Mouse (Mus musculus) ES-E14 (cell line): ENCODE data around the gene Tbc1d8. TPM values are rescaled to one million over a fixed set of nuclear protein-coding genes. Genes with fewer than 3 reads are reported as not detected.

Source experiments
- DNase-seq: peaks from one replicate; pipeline ENCODE4 v3.0.0-alpha.2; 2013; ENCODE audit warnings: low read depth, low spot score
- H3K27ac ChIP-seq: 2 replicates; pipeline ENCODE4 v1.5.1; 2012; ENCODE audit warnings: low read depth, mild to moderate bottlenecking, low read length, moderate library complexity, mixed read lengths; ENCODE audit not compliant: poor library complexity, insufficient read depth, severe bottlenecking
- H3K36me3 ChIP-seq: 2 replicates; pipeline ENCODE4 v1.6.1; 2012; ENCODE audit warnings: mild to moderate bottlenecking, low read length, moderate library complexity, mixed read lengths; ENCODE audit not compliant: control insufficient read depth, poor library complexity, insufficient read depth, severe bottlenecking
- H3K4me1 ChIP-seq, 2 experiments: fragments of 150-350 bp in 1 of 2; sonication (generic) in 1 of 2; 2 replicates each; pipeline ENCODE4 v1.6.1; 2012; ENCODE audit warnings: low read length in 2 of 2, mild to moderate bottlenecking in 1 of 2, mixed read lengths in 1 of 2; ENCODE audit not compliant: control insufficient read depth in 2 of 2, insufficient read depth in 2 of 2, poor library complexity in 1 of 2
- H3K4me3 ChIP-seq, 2 experiments: fragments of 150-350 bp in 1 of 2; sonication (generic) in 1 of 2; 2 replicates each; pipeline ENCODE4 v1.5.1; 2012; ENCODE audit warnings: low read length in 2 of 2, low read depth in 1 of 2, mild to moderate bottlenecking in 1 of 2, mixed read lengths in 1 of 2; ENCODE audit not compliant: insufficient read depth in 1 of 2, poor library complexity in 1 of 2, severe bottlenecking in 1 of 2
- H3K9ac ChIP-seq: 2 replicates; pipeline ENCODE4 v1.6.1; 2012; ENCODE audit warnings: low read depth, mild to moderate bottlenecking, low read length, mixed read lengths; ENCODE audit not compliant: poor library complexity, insufficient read depth, severe bottlenecking
- H3K9me3 ChIP-seq: fragments of 150-350 bp; sonication (generic); 2 replicates; pipeline ENCODE4 v1.6.1; 2012; ENCODE audit warnings: low read depth, mild to moderate bottlenecking, low read length; ENCODE audit not compliant: control insufficient read depth, insufficient read depth
- CHD2 ChIP-seq: IDR thresholded peaks from 2 replicates; pipeline ENCODE4 v1.6.1; 2014; ENCODE audit warnings: mild to moderate bottlenecking, low read depth, low read length, inconsistent platforms
- HCFC1 ChIP-seq: IDR thresholded peaks from 2 replicates; pipeline ENCODE4 v1.6.1; 2012; ENCODE audit warnings: low read length, inconsistent platforms, borderline replicate concordance; ENCODE audit not compliant: insufficient read depth
- MAFK ChIP-seq: IDR thresholded peaks from 2 replicates; pipeline ENCODE4 v1.6.1; 2014; ENCODE audit warnings: mild to moderate bottlenecking, low read depth, low read length, inconsistent platforms; ENCODE audit not compliant: insufficient read depth
- ZC3H11A ChIP-seq: IDR thresholded peaks from 2 replicates; pipeline ENCODE4 v1.6.1; 2012; ENCODE audit warnings: low read depth, mild to moderate bottlenecking, inconsistent platforms, low read length, borderline replicate concordance
- ZNF384 ChIP-seq: IDR thresholded peaks from 2 replicates; pipeline ENCODE4 v1.6.1; 2012; ENCODE audit warnings: low read depth, low read length, inconsistent platforms
- in situ Hi-C, 2 experiments: fragments of 600-800 bp; cut with MboI; formaldehyde crosslinking; loops; one replicate each; pipeline ENCODE4 v1.15.1; 2025; ENCODE audit warnings: low sequenced_read_pairs in 2 of 2, inconsistent platforms in 1 of 2; ENCODE audit not compliant: unreplicated experiment in 2 of 2
- total RNA-seq: library from RNA; depleted of rRNA; stranded (reverse); fragments of 300-350 nt; gene quantifications from 2 replicates; pipeline ENCODE4 v1.2.3, GENCODE M21; 2012

The Tbc1d8 gene
- total RNA-seq, 1 experiment: 6.1 TPM

- in situ Hi-C loops: loop anchor here in 1 of 2 experiments (25.0 kb wide), 1 partner anchor 324 kb away; no protein-coding TSS in a partner anchor
- DNase-seq: no peak
- no peak overlapping the region for H3K9ac ChIP-seq
- no peaks in the 10 kb centered on the region for H3K4me1 ChIP-seq
- H3K4me3 ChIP-seq: no peak overlapping the region
- no peak for TF ChIP-seq ZNF384
- TF ChIP-seq ZC3H11A: no peak
- no peak for TF ChIP-seq CHD2
- TF ChIP-seq MAFK: no peak
- no peak for TF ChIP-seq HCFC1
- no peaks in the 10 kb centered on the region for H3K36me3 ChIP-seq
- no peak overlapping the region for H3K27ac ChIP-seq
- no peaks in the 10 kb centered on the region for H3K9me3 ChIP-seq
These were observed 141.8 kb downstream of the Tbc1d8 start for GRCm38 (mm10) chr1:39336788-39337187.

- Histone ChIP-seq H3K27ac (no peak overlapping the region), H3K4me3 (no peak overlapping the region), H3K36me3 (no peaks in the 10 kb centered on the region), H3K9ac (no peak overlapping the region), H3K4me1 (no peaks in the 10 kb centered on the region), H3K9me3 (no peaks in the 10 kb centered on the region)
- TF ChIP-seq HCFC1 (no peak), MAFK (no peak), CHD2 (no peak), ZC3H11A (no peak), ZNF384 (no peak)
- in situ Hi-C loops: loop anchor here in 1 of 2 experiments (25.0 kb wide), 1 partner anchor 323 kb away; no protein-coding TSS in a partner anchor
- no peak for DNase-seq
These were observed 142.9 kb downstream of the Tbc1d8 start for GRCm38 (mm10) chr1:39335561-39336196.

- no peak for DNase-seq
- H3K4me3 ChIP-seq: no peak overlapping the region
- no peaks in the 10 kb centered on the region for H3K9me3 ChIP-seq
- no peak for TF ChIP-seq MAFK
- TF ChIP-seq HCFC1: no peak
- no peak for TF ChIP-seq ZNF384
- no peak for TF ChIP-seq CHD2
- TF ChIP-seq ZC3H11A: no peak
- in situ Hi-C loops: loop anchor here in 1 of 2 experiments (25.0 kb wide), 1 partner anchor 320 kb away; no protein-coding TSS in a partner anchor
- no peaks in the 10 kb centered on the region for H3K4me1 ChIP-seq
- no peak overlapping the region for H3K9ac ChIP-seq
- no peak overlapping the region for H3K27ac ChIP-seq
- H3K36me3 ChIP-seq: no peaks in the 10 kb centered on the region
These were observed 146.1 kb downstream of the Tbc1d8 start for GRCm38 (mm10) chr1:39332456-39332855.

GRCm38 (mm10) chr1:39330857-39331594 lies 147.5 kb downstream of the Tbc1d8 start:
- Histone ChIP-seq H3K4me1 (no peaks in the 10 kb centered on the region), H3K4me3 (no peak overlapping the region), H3K27ac (no peak overlapping the region), H3K9me3 (no peaks in the 10 kb centered on the region), H3K9ac (no peak overlapping the region), H3K36me3 (no peaks in the 10 kb centered on the region)
- TF ChIP-seq ZNF384 (no peak), CHD2 (no peak), HCFC1 (no peak), ZC3H11A (no peak), MAFK (no peak)
- in situ Hi-C loops: loop anchor here in 1 of 2 experiments (25.0 kb wide), 1 partner anchor 319 kb away; no protein-coding TSS in a partner anchor
- DNase-seq: no peak
